10 mouse cellular contexts compared by ENCODE assay signal in genomic region chr14:74820180-74820813, GRCm38 (mm10).
DNase-seq lines count a peak whose midpoint lies in the region; ATAC-seq and TF ChIP-seq lines count a peak whose summit lies in the region.
"Had no signal": no experiment of that assay in that cellular context is flagged by ENCODE, and none has a peak within 500 bp of the region (broad histone marks: within the 10 kb centered on the region; RNA-seq: fewer than 3 reads in every experiment).

No protein-coding gene starts in this region.

- peak; percentile 16 to 25 for DNase-seq in urinary bladder, postnatal 36 days (ENCODE audit: low spot score in 2 of 2)
- no peak for DNase-seq in urinary bladder, adult 18-20 months (ENCODE audit: low spot score in 2 of 2)
- DNase-seq in layer of hippocampus, adult 9-10 months (ENCODE audit: low spot score): no peak
- DNase-seq in embryo, embryonic 9.5 days (ENCODE audit: extremely low spot score): no peak
- no peak for DNase-seq in forebrain, postnatal 0 days
- no peak for DNase-seq in left cerebral cortex, postnatal 10 days (ENCODE audit: extremely low spot score in 1 of 2, low spot score in 2 of 2)
- DNase-seq: kidney, postnatal 25 days had no signal

- no peak overlapping the region for H3K9ac ChIP-seq in heart, embryonic 12.5 days
- H3K9ac ChIP-seq in liver, embryonic 16.5 days (ENCODE audit: low read depth, low read length): no peak overlapping the region
- no peak overlapping the region for H3K9ac ChIP-seq in forebrain, postnatal 0 days

- peaks cover 20% of the 10 kb centered on the region for H3K36me3 ChIP-seq in heart, embryonic 12.5 days
- peaks cover 4% of the 10 kb centered on the region for H3K36me3 ChIP-seq in liver, embryonic 16.5 days (ENCODE audit: control insufficient read depth, insufficient read depth)
- H3K36me3 ChIP-seq in forebrain, postnatal 0 days (ENCODE audit: insufficient read depth): peaks cover 4% of the 10 kb centered on the region; the same call in 1 of the 2 replicates

- H3K4me1 ChIP-seq in heart, embryonic 12.5 days (replicated peaks): peaks cover 31% of the 10 kb centered on the region
- peaks cover 8% of the 10 kb centered on the region for H3K4me1 ChIP-seq in liver, embryonic 16.5 days (ENCODE audit: control insufficient read depth, low read depth, low read length)
- H3K4me1 ChIP-seq in forebrain, postnatal 0 days (ENCODE audit: insufficient read depth): no peaks in the 10 kb centered on the region

- no peaks in the 10 kb centered on the region for H3K27me3 ChIP-seq in heart, embryonic 12.5 days (replicated peaks)
- no peaks in the 10 kb centered on the region for H3K27me3 ChIP-seq in liver, embryonic 16.5 days (ENCODE audit: control insufficient read depth, insufficient read depth, low read depth, low read length)
- no peaks in the 10 kb centered on the region for H3K27me3 ChIP-seq in forebrain, postnatal 0 days (ENCODE audit: insufficient read depth, low read length)

- H3K27ac ChIP-seq in heart, embryonic 12.5 days (ENCODE audit: poor library complexity, severe bottlenecking): peak overlapping the region; percentile 63
- no peak overlapping the region for H3K27ac ChIP-seq in liver, embryonic 16.5 days (ENCODE audit: low read length)
- no peak overlapping the region for H3K27ac ChIP-seq in forebrain, postnatal 0 days (ENCODE audit: low read depth, low read length)

- 31% methylated on average over 11 of the region's 11 CpGs for WGBS in heart, embryonic 12.5 days
- WGBS in liver, embryonic 16.5 days (ENCODE audit: insufficient replicate concordance): 53% methylated on average over 11 of the region's 11 CpGs
- WGBS in forebrain, postnatal 0 days: 74% methylated on average over 11 of the region's 11 CpGs

- intact Hi-C loops in left cerebral cortex, postnatal 10 days (cut with DNase I): loop anchor here (10.0 kb wide), 1 partner anchor 125 kb away; the partner anchor contains the start of gene Lrch1

- no peak for TF ChIP-seq CTCF in forebrain, postnatal 0 days (IDR thresholded peaks at IDR 0.05; ENCODE audit: low read depth)

- no peak overlapping the region for H3K4me2 ChIP-seq in heart, embryonic 12.5 days
- H3K4me2 ChIP-seq in liver, embryonic 16.5 days (ENCODE audit: low read depth, low read length): no peak overlapping the region
- no peak overlapping the region for H3K4me2 ChIP-seq in forebrain, postnatal 0 days (ENCODE audit: low read depth)

- no peaks in the 10 kb centered on the region for H3K9me3 ChIP-seq in heart, embryonic 12.5 days (replicated peaks)
- H3K9me3 ChIP-seq in liver, embryonic 16.5 days (replicated peaks; ENCODE audit: control insufficient read depth, low read length): no peaks in the 10 kb centered on the region
- H3K9me3 ChIP-seq in forebrain, postnatal 0 days (ENCODE audit: low read length): no peaks in the 10 kb centered on the region

- H3K4me3 ChIP-seq in heart, embryonic 12.5 days: no peak overlapping the region
- H3K4me3 ChIP-seq in liver, embryonic 16.5 days (ENCODE audit: low read depth, low read length): no peak overlapping the region
- H3K4me3 ChIP-seq in forebrain, postnatal 0 days (ENCODE audit: low read depth, low read length): no peak overlapping the region

- peak; percentile 53; the same call in 1 of the 2 replicates for ATAC-seq in heart, embryonic 12.5 days (ENCODE audit: insufficient number of reproducible peaks, low FRiP score)
- ATAC-seq in liver, embryonic 16.5 days (ENCODE audit: low read depth): peak; percentile 54; the same call in 1 of the 2 replicates
- ATAC-seq in forebrain, postnatal 0 days: no peak; the same call in 1 of the 2 replicates
- ATAC-seq: midbrain, embryonic 16.5 days had no signal

Comparison
In these comparisons a context has a peak if more than half of its experiments do, and no peak if none do; other contexts are left out.
1. DNase-seq: peak in urinary bladder, postnatal 36 days (2 of 2); none in urinary bladder, adult 18-20 months (0 of 2), layer of hippocampus, adult 9-10 months (single experiment), embryo, embryonic 9.5 days (single experiment), forebrain, postnatal 0 days (single experiment) and left cerebral cortex, postnatal 10 days (0 of 2).